8 mouse cellular contexts compared by ENCODE assay signal in the genomic region with DNA sequence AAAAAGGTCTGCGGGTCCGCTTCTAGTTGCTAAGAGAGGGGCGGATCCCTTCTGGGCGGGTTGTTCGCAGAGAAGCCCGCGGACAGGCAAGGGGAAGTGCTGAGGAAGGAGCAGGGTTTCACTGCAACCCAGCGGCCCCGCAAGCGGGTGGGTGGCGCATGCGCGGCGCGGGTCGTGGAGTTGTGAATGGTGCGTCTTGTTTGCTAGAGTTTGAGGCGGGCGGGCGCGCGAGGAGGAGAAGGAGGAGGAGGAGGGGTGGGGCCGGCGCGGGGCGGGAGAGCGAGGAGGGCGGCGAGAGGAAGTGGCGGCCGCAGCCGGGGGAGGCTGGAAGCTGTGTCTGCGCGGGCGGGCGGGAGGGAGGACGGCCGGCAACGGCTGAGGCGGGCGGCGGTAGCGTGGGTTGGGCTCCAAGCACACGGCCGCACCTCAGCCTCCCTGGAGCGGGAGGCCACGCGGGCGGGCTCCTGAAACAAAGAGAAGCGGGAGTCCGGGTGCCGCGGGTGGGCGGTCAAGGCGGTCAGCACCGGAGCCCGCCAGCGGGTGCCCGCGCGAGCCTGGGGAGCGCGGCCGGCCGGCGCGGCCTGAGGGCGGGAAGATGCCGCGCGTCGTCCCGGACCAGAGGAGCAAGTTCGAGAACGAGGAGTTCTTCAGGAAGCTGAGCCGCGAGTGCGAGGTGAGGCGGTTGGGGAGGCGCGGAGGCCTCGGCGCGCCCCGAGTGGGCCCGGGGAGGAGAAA. TPM values are rescaled to one million over a fixed set of nuclear protein-coding genes. Genes with fewer than 3 reads are reported as not detected.
DNase-seq lines count a peak whose midpoint lies in the region; ATAC-seq lines count a peak whose summit lies in the region.

A gene (plus strand): TSS at position 294 of the 735 bp plus-strand sequence.

- H3K4me1 ChIP-seq in hindbrain, embryonic 16.5 days (ENCODE audit: control insufficient read depth, insufficient read depth, low read depth, low read length): peaks cover 5% of the 10 kb centered on the region

- H3K9ac ChIP-seq in hindbrain, embryonic 16.5 days (ENCODE audit: low read depth, low read length): peak within 1 kb of the TSS; percentile 73

- H3K9me3 ChIP-seq in hindbrain, embryonic 16.5 days (ENCODE audit: control insufficient read depth, low read length): no peaks in the 10 kb centered on the region

- peak; percentile 98 for DNase-seq in WW6 (ENCODE audit: low read depth, low spot score)
- DNase-seq in cerebellum, postnatal 4 days (ENCODE audit: low spot score in 2 of 2): peak; percentile 89 to 90
- DNase-seq in gastrocnemius, adult 18-20 months (ENCODE audit: low spot score): peak; percentile 94
- DNase-seq in left cerebral cortex, adult 18-20 months (ENCODE audit: low spot score in 2 of 2): peak; percentile 89 to 94
- peak; percentile 98 to 99 for DNase-seq in lung, postnatal 4 days
- DNase-seq in retina, postnatal 1 day: peak; percentile 98
- DNase-seq in thymus, postnatal 4 days: peak; percentile 99

- H3K4me2 ChIP-seq in hindbrain, embryonic 16.5 days (ENCODE audit: low read length): peak within 1 kb of the TSS; percentile 71

- H3K4me3 ChIP-seq in hindbrain, embryonic 16.5 days (ENCODE audit: low read length): peak within 1 kb of the TSS; percentile 96

- H3K27ac ChIP-seq in hindbrain, embryonic 16.5 days (ENCODE audit: low read depth, low read length): peak within 1 kb of the TSS; percentile 85

- no peaks in the 10 kb centered on the region for H3K36me3 ChIP-seq in hindbrain, embryonic 16.5 days (ENCODE audit: control insufficient read depth, insufficient read depth, low read length)

- no peaks in the 10 kb centered on the region for H3K27me3 ChIP-seq in hindbrain, embryonic 16.5 days (replicated peaks; ENCODE audit: control insufficient read depth, insufficient read depth, low read length)

- ATAC-seq in hindbrain, embryonic 16.5 days: peak; percentile 96

- WGBS in hindbrain, embryonic 16.5 days: under 1% methylated on average over 56 of the region's 86 CpGs

RNA-seq across cellular contexts. Expression of the gene that starts here (rescaled TPM):
- 10 to 100 TPM; 80.3 to 88.8 TPM for total RNA-seq in gastrocnemius, adult 18-20 months (2021)
- polyA plus RNA-seq in hindbrain, embryonic 16.5 days (2015; fragmentation: Nextera tagmentation; extraction: Ambion mirVana): 28.6 and 29.0 TPM in 2 replicates
- 10 to 100 TPM; 19.4 to 24.7 TPM for total RNA-seq in left cerebral cortex, adult 18-20 months (2021)

Comparison
In these comparisons a context has a peak if more than half of its experiments do, and no peak if none do; other contexts are left out.
1. Peak in every context shown above with its lines: DNase-seq, ATAC-seq, H3K4me3 ChIP-seq and H3K27ac ChIP-seq.